Mouse (Mus musculus) cerebellum, adult 2 months (tissue): ENCODE results near the gene Ptpn14.

Experiments used
- CTCF ChIP-seq: fragments of 200-500 bp; IDR thresholded peaks from 2 replicates; pipeline ENCODE4 v1.5.1; 2011; ENCODE audit warnings: low read depth, mild to moderate bottlenecking, control low read depth, low read length, moderate library complexity, borderline replicate concordance; ENCODE audit not compliant: insufficient read depth
- POLR2A ChIP-seq: fragments of 200-500 bp; IDR thresholded peaks from 2 replicates; pipeline ENCODE4 v1.6.1; 2011; ENCODE audit warnings: low read length, control low read depth, borderline replicate concordance; ENCODE audit not compliant: insufficient read depth

GRCm38 (mm10) chr1:189706040-189706645, 21.9 kb upstream of the Ptpn14 start:
- TF ChIP-seq POLR2A (no peak), CTCF (no peak)
